Mouse (Mus musculus): ENCODE results near the gene Apol8. TPM values are rescaled to one million over a fixed set of nuclear protein-coding genes. Genes with fewer than 3 reads are reported as not detected.
"Not testable (repeated sequence)": the region's sequence is repeated elsewhere in the genome, so short reads cannot be mapped to it uniquely, and the experiment has no call there.

Gene Apol8
- total RNA-seq, 2 experiments from 2014 or later = 0.97 to 1.2 TPM

DNA sequence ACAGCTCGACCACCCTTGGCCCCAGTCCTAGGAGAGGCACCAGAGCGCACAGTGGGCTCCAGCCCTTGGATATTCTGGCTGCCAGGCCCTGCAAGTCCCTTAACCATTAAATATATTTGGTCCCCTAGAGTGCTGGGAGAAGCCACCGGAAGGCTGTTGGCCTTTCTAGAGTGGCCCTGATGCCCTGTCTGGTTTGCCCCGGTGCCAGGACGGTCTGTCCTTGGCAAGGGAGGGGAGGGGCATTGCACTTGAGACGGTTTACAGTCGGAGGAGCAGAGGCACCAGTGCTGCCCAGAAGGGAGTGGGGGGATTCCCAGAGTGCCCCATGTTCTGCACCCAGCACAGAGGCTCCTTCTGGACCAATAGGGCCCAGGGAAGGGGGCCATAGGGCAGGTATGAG, 4.3 kb upstream of the Apol8 start:
- intact Hi-C loops (cut with DNase I) = no loop called here
- no peak for DNase-seq (ENCODE audit: extremely low spot score in 1 of 2, low spot score in 2 of 2)

DNA sequence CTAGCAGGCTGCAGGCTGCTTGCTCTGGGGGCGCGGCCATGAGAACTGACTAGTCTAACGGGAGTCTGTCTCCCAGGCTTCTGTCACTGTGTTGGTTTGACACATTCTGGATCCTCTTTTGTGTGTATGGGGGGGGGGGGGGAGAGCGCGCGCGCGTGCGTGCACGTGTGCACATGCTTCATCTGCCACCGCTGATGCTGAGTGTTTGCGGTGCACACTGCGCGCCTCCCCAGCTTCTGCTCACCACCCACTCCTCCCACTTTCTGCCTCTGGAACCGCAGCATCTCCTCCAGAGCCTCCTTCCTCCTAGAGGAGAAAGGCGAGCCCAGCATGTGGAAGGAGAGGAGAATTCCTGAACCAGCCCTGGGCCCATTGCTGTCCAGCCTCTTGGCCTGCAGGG, 3.2 kb upstream of the Apol8 start:
- DNase-seq (ENCODE audit: extremely low spot score in 1 of 2, low spot score in 2 of 2) = no peak
- intact Hi-C loops (cut with DNase I) = no loop called here

DNA sequence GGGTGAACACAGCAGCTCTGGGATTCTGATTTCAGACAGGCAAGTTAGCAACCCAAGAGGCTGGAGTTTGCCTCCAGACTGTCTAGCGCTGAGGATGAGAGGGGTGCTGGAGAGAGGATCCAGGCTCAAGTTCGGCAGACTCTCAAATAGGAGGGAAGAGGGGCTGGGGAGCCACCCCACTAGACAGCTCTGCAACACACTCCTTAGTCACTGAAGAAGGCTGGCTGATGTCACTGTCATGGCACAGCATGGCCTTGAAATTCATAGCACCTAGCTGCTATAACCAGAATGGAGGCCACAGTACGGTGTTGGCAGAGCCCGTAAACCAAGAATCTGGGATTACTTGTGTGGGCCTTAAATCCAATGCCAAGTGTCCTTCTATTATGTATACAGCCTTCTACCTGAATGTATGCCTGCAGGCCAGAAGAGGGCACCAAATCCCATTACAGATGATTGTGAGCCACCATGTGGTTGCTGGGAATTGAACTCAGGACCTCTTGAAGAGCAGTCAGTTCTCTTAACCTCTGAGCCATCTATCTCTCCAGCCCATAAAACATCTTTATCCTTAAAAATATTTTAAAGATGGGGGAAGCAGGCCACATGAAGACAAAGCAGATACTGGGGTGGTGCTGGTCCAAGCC, 903 bp upstream of the Apol8 start:
- intact Hi-C loops (cut with DNase I) = no loop called here

DNA sequence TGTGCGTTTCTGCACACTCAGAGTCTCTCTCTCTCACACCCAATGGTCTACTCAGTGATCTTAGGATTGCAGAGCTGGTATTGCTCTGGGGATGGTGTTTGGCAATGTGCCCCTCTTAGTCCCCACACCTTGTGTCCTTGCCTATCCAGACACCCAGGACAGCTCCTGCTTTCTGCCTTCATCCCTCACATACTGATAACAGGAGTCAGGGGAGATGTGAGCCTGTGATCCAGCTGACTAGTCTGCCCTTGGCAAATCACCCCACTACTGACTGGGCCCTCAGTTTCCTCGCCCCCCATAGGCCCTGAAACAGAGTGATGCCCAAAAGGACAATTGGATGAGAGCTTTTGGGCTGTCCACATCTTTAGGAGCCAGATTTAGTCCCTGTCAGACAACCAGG, 722 bp downstream of the Apol8 start:
- no peak for DNase-seq (ENCODE audit: extremely low spot score in 1 of 2, low spot score in 2 of 2)
- intact Hi-C loops (cut with DNase I) = no loop called here

More for the DNA sequence above, 903 bp upstream of the Apol8 start:
- no peak for DNase-seq (ENCODE audit: extremely low spot score in 1 of 2, low spot score in 2 of 2)

DNA sequence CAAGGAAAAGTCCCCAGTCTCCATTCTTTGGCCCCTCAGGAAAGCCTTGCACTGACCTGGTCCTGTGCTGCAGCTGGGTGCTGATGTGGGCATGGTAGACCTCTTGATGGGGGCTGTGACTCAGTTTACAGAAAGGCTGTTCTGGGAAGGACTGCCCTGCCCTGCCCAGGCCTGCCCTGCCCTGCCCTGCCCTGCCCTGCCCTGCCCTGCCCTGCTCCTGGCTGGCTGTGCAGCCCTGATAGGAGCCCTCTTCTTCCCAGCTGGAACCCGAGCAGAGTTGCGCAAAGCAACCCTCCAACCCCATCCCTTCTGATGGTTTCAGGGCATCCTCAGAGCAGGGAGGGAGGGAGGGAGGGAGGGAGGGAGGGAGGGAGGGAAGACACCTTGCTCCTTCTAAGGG, 1.7 kb downstream of the Apol8 start:
- intact Hi-C loops (cut with DNase I) = no loop called here
- DNase-seq (ENCODE audit: extremely low spot score in 1 of 2, low spot score in 2 of 2) = no peak

DNA sequence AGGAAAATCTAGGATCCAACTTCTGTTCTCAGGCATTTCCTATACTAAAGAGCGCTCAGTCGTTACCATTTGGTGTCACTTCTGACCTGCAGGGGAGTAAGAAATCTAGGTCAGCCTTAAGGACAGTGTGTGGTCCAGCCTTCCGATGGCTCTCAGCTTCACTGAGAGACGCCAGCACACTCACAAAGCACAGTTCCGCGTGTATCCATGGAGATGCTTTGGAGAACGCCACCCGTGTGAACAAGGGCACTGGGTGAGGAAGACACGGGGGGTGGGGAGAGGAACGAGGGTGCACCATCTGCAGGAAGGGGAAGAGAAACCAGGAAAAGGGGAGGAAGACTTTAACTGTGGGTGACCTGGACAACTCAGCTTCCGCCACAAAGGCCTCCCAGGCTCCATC, 4.4 kb downstream of the Apol8 start:
- no peak for DNase-seq (ENCODE audit: extremely low spot score in 1 of 2, low spot score in 2 of 2)
- intact Hi-C loops (cut with DNase I) = no loop called here

DNA sequence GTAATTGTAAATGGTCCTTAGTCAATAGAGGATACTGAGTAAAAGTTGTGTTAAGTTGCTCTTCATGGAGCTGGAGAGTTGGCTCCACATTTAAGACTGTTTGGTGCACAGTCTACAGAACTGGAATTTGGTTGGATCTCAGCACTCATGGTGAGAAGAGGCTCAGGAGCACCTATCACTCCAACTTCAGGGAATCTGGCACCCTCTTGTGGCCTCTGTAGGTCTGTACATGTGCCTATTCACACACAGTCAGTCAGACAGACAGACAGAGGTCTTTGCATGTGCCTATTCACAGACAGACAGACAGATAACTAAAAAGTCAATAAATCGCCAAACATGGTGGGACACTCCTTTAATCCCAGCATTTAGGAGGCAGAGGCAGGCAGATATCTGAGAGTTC, 6.3 kb downstream of the Apol8 start:
- no peak for DNase-seq (ENCODE audit: extremely low spot score in 1 of 2, low spot score in 2 of 2)
- intact Hi-C loops (cut with DNase I) = no loop called here

DNA sequence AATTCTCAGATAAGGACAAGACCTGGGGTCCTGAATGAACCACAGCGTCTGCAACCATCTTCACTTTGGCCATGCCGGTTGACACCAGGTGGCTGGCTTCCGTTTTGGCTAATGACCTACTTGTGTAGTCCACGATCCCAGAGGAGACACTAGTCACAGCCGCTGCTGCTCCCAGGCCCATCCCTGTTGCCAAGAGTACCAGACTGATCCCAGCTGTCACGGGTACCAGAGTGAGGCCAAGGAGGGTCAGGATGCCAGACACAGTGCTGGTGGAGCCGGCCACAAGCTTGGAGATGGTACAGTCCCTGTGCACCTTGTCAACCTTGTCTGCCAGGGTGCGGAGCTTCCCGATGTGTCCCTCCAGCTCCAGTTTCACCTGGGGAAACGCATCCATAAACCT, 7.1 kb downstream of the Apol8 start:
- intact Hi-C loops (cut with DNase I) = no loop called here

DNA sequence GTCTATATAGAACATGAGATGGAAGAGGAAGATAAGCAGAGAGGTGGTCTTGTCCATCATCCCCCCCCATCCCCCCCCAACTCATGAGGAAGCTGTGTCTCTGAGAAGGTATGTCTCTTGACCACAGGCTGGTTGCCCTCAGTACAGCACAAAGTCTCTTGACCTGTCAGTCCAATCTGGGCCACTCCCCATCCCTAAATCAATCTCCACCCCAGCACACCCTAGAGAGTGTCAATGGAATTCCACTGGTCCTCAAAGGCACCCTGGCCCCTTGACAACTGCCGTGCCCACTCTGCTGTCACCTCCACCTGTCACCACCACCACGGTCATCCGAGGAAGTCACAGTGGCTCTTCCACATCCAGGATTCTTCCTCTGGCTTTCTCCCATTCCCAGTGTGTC, 8.4 kb downstream of the Apol8 start:
- intact Hi-C loops (cut with DNase I) = no loop called here
- no peak for DNase-seq (ENCODE audit: extremely low spot score in 1 of 2, low spot score in 2 of 2)

More for the DNA sequence above, 7.1 kb downstream of the Apol8 start:
- DNase-seq (ENCODE audit: extremely low spot score in 1 of 2, low spot score in 2 of 2) = no peak

DNA sequence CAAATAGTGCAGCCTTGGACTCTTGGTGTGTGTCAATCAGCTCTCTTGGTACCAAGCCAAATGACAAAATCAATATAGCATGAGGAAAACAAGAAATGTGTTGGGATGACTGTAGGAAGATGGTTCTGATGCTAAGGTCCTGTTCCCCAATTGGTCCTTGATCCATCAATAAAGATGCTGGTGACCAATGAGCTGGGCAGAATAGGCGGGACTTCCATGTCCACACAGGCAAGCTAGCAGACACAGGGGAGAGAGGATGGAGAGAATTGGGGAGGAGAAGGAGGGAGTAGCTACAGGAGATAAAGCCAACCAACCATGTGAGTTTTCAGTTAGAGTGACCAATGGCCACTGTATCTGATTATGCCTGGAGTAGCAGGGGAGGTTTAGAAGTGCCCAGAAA, 10.5 kb downstream of the Apol8 start:
- intact Hi-C loops (cut with DNase I) = no loop called here

DNA sequence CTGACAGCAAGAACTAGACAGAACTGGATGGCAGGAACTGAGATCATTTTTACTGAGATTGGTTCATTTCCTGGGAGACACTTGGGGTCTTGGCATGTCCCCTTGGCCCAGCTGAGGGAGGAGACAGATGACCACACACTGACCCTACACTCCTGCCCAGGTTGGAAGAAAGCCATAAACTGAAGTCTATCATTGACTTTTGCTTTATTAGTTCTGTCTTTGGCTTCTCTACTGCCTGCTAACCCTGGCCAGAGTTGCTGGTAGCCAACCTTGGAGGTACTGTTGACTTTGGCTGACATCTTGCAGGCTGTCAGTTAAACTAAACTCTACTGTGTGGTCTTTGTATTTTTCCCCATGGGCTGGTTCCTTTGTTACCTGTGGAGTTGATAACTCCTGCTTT, 11.7 kb downstream of the Apol8 start:
- intact Hi-C loops (cut with DNase I) = no loop called here

More for the DNA sequence above, 10.5 kb downstream of the Apol8 start:
- DNase-seq (ENCODE audit: extremely low spot score in 1 of 2, low spot score in 2 of 2) = no peak

DNA sequence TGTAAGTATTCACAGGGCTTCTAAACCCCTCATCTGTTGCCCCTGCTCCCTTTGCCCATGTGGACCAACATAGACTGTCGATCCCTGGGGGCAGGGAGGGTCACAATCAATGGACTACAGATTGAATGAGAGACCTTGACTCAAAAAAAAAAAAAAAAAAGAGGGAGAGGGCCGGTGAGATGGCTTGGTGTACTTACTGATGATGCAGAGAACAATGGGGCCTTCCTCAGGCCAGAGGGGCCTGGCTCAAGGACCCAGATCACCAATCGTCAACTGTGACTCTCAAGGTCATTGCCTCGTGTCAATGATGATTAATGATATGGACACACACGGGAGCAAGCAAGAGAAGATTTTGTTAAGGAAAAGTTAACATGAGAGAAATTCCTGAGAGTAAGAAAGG, 12.2 kb downstream of the Apol8 start:
- intact Hi-C loops (cut with DNase I) = no loop called here
- no peak for DNase-seq (ENCODE audit: extremely low spot score in 1 of 2, low spot score in 2 of 2)

More for the DNA sequence above, 11.7 kb downstream of the Apol8 start:
- DNase-seq (ENCODE audit: extremely low spot score in 1 of 2, low spot score in 2 of 2) = no peak

DNA sequence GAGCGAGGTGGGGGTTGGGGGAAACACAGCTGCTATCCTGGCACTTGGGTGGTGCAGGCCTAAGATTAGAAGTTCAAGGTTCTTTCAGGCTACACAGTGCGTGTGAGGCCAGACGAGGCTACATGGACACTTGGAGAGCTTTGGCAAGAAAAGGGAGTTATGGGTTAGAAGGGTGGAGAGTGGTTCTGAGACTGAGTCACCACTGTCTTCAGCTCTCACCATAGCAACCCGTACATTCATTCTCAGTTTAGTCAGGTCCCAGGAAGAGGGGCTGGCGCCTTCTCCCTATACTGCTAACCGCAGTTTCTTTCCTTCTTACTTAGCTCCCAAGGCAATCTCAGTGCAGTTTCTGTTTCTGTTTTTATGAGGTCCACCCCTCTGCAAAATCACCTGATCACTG, 15.2 kb downstream of the Apol8 start:
- intact Hi-C loops (cut with DNase I); DNase-seq (ENCODE audit: extremely low spot score in 1 of 2, low spot score in 2 of 2): not testable (repeated sequence)

DNA sequence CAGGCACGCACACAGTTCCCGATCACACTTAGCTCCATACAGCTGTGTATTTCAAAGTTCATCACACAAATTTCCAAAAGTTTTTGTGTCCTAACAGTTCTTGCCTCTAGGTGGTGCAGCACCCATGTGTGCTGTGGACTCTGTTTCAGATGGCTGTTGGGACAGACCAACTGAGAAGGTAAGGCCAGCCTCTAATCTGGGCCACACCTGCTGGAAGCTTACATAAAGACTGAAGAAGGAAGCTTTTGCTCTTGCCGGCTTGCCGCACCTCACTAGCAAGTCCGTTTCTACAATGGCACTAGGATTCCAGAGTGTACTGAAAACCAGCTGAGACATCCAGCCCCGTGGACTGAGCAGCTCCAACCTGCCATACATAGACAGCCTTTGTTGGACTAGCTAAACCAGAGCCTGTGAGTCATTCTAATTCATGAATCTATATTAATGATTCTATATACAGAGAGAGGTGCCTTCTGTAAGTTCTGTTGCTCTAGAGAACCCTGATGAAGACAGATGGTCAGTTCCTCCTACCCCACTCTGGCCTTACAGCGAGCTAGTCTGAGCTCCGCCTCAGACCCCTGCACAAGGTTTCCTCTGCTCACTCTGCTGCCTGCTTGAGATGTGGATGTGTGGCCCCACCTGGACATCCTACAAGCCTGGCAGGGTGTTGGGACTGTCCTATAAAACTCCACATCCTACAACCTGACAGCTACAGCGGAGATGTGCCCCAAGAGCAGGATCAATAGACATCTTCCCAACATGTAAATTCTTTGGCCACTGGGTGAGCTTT, 16.1 kb downstream of the Apol8 start:
- no peak for DNase-seq (ENCODE audit: extremely low spot score in 1 of 2, low spot score in 2 of 2)
- intact Hi-C loops (cut with DNase I) = no loop called here

DNA sequence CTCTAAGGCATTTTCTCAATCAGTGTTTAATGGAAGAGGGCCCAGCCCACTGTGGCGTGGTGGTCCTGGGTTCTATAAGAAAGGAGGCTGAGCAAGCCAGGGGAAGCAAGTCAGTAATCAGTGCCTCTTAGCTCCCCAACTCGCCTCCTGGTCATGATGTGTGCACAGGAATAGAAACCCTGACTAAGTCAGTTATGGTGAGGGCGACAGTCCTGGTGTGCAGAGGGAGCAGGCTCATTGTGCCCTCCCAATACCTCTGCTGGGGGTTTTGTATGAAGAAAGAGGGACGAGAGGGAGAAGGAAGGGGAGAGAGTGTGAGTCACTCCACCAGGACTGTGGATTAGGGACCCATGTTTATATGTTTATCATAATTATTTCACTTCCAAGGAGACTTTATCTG, 22.9 kb downstream of the Apol8 start:
- intact Hi-C loops (cut with DNase I); DNase-seq (ENCODE audit: extremely low spot score in 1 of 2, low spot score in 2 of 2): not testable (repeated sequence)

DNA sequence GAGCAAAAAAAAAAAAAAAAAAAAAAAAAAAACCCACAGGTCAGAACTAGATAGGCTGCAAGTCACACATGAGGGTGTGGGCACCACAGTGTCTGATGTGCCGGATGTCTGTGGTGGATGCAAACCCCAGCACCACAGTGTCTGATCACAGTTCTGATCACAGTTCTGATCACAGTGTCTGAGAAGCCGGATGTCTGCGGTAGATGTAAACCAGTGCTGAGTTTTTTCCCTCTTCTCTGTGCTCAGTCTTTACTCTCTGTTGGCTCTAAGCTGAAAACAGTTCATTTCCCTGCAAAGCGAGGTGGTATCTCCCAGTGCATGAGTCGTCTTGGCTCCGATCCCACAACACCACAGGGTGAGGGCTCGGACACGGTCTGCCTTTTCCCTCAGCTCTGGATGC, 23.4 kb downstream of the Apol8 start:
- intact Hi-C loops (cut with DNase I) = not testable (repeated sequence)

DNA sequence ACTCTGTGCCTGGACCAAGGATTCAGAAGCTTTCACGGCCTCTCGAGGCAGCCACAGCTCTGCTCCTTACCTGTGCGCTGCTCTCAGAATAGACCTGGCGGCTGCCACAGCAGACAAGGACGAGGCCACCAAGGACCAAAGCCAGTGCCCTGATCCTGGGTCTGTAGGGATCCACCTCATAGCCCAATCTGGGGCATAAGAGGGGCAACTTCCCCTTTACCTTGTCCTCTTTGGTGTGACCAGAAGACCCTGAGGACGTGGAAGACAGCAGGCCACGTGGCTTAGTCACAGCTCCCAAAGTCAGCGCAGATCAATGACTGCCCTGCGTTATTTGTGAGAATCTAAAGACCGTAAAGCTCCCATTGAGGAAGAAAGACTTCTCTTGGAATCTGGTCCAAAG, 24.0 kb downstream of the Apol8 start:
- intact Hi-C loops (cut with DNase I); DNase-seq (ENCODE audit: extremely low spot score in 1 of 2, low spot score in 2 of 2): not testable (repeated sequence)

More for the DNA sequence above, 23.4 kb downstream of the Apol8 start:
- not testable (repeated sequence) for DNase-seq (ENCODE audit: extremely low spot score in 1 of 2, low spot score in 2 of 2)

DNA sequence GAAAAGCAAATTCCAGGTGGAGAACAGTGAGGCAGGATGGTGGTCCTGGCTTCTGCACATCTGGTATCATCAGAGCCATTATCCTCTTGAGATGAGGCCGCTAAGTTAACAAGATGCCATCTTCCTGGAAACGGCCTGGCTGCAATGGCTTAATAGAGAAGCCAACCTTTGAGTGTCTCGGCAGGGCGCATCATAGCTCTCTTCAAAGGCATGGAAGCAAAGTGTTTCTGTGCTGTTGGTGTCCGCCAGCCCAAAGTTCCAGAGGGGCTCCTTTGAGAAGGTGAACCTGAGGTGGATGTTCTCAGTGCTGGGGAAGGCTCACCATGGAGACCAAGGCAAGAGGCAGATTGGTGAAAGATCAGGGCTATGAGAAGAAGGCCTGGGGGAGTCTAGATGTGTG, 25.2 kb downstream of the Apol8 start:
- DNase-seq (ENCODE audit: extremely low spot score in 1 of 2, low spot score in 2 of 2) = no peak
- intact Hi-C loops (cut with DNase I) = no loop called here

DNA sequence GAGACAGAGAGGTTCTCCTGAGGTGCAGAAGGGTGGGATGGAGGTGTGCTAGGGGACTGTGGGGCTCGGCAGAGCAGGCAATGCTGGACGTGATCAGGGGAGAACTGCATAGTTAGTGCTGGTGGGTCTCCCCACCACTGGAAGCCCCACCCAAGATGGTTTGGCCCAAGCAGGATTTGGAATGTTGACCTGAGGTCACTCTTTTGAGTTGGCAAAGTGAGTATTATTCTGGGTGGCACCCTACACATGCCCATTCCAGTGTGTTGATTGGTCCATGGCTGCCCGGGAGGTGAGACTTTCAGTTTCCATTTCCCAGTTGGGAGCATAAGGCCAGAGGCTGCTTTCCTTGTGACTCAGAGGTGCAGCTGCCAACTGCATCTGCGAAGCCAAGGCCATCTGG, 28.1 kb downstream of the Apol8 start, which contains the start of gene Apol9b:
Gene Apol9b, plus strand, starts transcription at position 301 of the 400 bp plus-strand sequence.
- DNase-seq (ENCODE audit: extremely low spot score in 1 of 2, low spot score in 2 of 2); intact Hi-C loops (cut with DNase I): not testable (repeated sequence)

DNA sequence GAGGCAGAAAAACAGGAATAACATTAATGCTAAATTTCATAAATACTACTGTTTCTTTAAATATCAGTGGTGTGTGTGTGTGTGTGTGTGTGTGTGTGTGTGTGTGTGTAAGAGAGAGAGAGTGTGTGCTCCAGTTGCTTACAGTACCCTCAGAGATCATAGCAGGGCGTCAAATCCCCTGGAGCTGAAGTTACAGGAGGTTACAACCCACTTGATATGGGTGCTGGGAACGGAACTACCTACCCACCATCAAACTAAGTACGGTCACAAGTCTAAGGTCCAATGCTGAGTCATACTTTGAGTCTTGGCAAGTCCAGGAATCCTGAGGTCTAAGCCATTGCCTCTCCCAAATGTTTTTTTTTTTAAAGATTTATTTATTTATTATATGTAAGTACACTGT, 29.1 kb downstream of the Apol8 start:
- intact Hi-C loops (cut with DNase I); DNase-seq (ENCODE audit: extremely low spot score in 1 of 2, low spot score in 2 of 2): not testable (repeated sequence)

Measured in left cerebral cortex, postnatal 10 days (tissue).